Comparison of ENCODE assay signal across 21 mouse cellular contexts in genomic region chr5:142850916-142851680, GRCm38 (mm10). TPM values are rescaled to one million over a fixed set of nuclear protein-coding genes. Genes with fewer than 3 reads are reported as not detected.
A peak's percentile ranks its signal among the peaks of the same experiment; 100 is the strongest.
DNase-seq lines count a peak whose midpoint lies in the region; ATAC-seq and TF ChIP-seq lines count a peak whose summit lies in the region.
"Had no signal": no experiment of that assay in that cellular context is flagged by ENCODE, and none has a peak within 500 bp of the region (broad histone marks: within the 10 kb centered on the region; RNA-seq: fewer than 3 reads in every experiment).

No protein-coding gene starts in this region.

- peak; percentile 29 for DNase-seq in kidney, adult 9 months
- DNase-seq in MEL (ENCODE audit: low read depth, low spot score): no peak
- DNase-seq in stomach, postnatal 0 days (ENCODE audit: low spot score): peak; percentile 65
- no peak for DNase-seq in lung, postnatal 25 days (ENCODE audit: low spot score)
- DNase-seq in spleen, adult 18-20 months: no peak
- DNase-seq: adrenal gland, adult 8-10 months; adrenal gland, postnatal 36 days; cerebellum, adult 2 months; cerebellum, postnatal 10 days; embryo, embryonic 11 days; forebrain, postnatal 0 days; gastrocnemius, adult 2 months; gastrocnemius, postnatal 25 days had no signal

- no peaks in the 10 kb centered on the region for H3K27me3 ChIP-seq in kidney, embryonic 16.5 days (ENCODE audit: insufficient read depth, low read length)
- no peaks in the 10 kb centered on the region for H3K27me3 ChIP-seq in MEL (ENCODE audit: control insufficient read depth in 1 of 2, insufficient read depth in 2 of 2, low read length in 2 of 2)
- no peaks in the 10 kb centered on the region for H3K27me3 ChIP-seq in intestine, embryonic 16.5 days (replicated peaks; ENCODE audit: control insufficient read depth, insufficient read depth, low read length)
- H3K27me3 ChIP-seq in stomach, postnatal 0 days (ENCODE audit: control insufficient read depth, insufficient read depth, low read length): no peaks in the 10 kb centered on the region
- H3K27me3 ChIP-seq: embryonic facial prominence, embryonic 15.5 days; forebrain, embryonic 12.5 days; heart, embryonic 12.5 days; hindbrain, embryonic 15.5 days had no signal

- H3K79me2 ChIP-seq in MEL (ENCODE audit: control insufficient read depth, insufficient read depth, low read length, poor library complexity): no peaks in the 10 kb centered on the region

- TF ChIP-seq POLR2A in MEL (IDR thresholded peaks at IDR 0.05; ENCODE audit: control insufficient read depth in 1 of 2, insufficient read depth in 1 of 2, low read depth in 1 of 2, low read length in 2 of 2, poor library complexity in 1 of 2): no peak

- H3K4me3 ChIP-seq in kidney, embryonic 16.5 days (ENCODE audit: low read length): no peak overlapping the region
- no peak overlapping the region for H3K4me3 ChIP-seq in MEL (ENCODE audit: control insufficient read depth in 1 of 2, insufficient read depth in 1 of 2, low read depth in 2 of 2, low read length in 2 of 2)
- no peak overlapping the region for H3K4me3 ChIP-seq in intestine, embryonic 16.5 days (ENCODE audit: low read length)
- no peak overlapping the region for H3K4me3 ChIP-seq in stomach, postnatal 0 days (ENCODE audit: low read depth, low read length)
- H3K4me3 ChIP-seq: embryonic facial prominence, embryonic 15.5 days; erythroblast, embryonic 14.5 days; forebrain, embryonic 12.5 days; gastrocnemius, adult 2 months; heart, embryonic 12.5 days; hindbrain, embryonic 10.5 days; hindbrain, embryonic 15.5 days had no signal

- H3K4me2 ChIP-seq in kidney, embryonic 16.5 days (replicated peaks; ENCODE audit: low read depth, low read length): no peak overlapping the region
- H3K4me2 ChIP-seq in intestine, embryonic 16.5 days (ENCODE audit: low read depth, low read length): no peak overlapping the region
- H3K4me2 ChIP-seq in stomach, postnatal 0 days (replicated peaks; ENCODE audit: low read depth): no peak overlapping the region
- H3K4me2 ChIP-seq: embryonic facial prominence, embryonic 15.5 days; forebrain, embryonic 12.5 days; heart, embryonic 12.5 days; hindbrain, embryonic 15.5 days had no signal

- no peak for TF ChIP-seq CTCF in MEL (IDR thresholded peaks at IDR 0.05 in 2 of 3, conservative IDR thresholded peaks at IDR 0.05 in 1 of 3; ENCODE audit: control insufficient read depth in 1 of 3, insufficient read depth in 1 of 3, low read depth in 2 of 3, low read length in 3 of 3, poor library complexity in 1 of 3, severe bottlenecking in 1 of 3)
- no peak for TF ChIP-seq CTCF in stomach, postnatal 0 days (IDR thresholded peaks at IDR 0.05; ENCODE audit: low read depth)

- no peaks in the 10 kb centered on the region for H3K36me3 ChIP-seq in kidney, embryonic 16.5 days (ENCODE audit: insufficient read depth, low read length)
- peaks cover 0 to 8% of the 10 kb centered on the region in 2 experiments; a peak in 2 of 4 replicates for H3K36me3 ChIP-seq in MEL (ENCODE audit: control insufficient read depth in 1 of 2, insufficient read depth in 2 of 2, low read length in 2 of 2)
- no peaks in the 10 kb centered on the region for H3K36me3 ChIP-seq in intestine, embryonic 16.5 days (ENCODE audit: control insufficient read depth, insufficient read depth, low read length)
- no peaks in the 10 kb centered on the region for H3K36me3 ChIP-seq in stomach, postnatal 0 days (ENCODE audit: control insufficient read depth, insufficient read depth, low read length)
- H3K36me3 ChIP-seq: embryonic facial prominence, embryonic 15.5 days; forebrain, embryonic 12.5 days; heart, embryonic 12.5 days; hindbrain, embryonic 10.5 days; hindbrain, embryonic 15.5 days had no signal

- no peak overlapping the region for H3K27ac ChIP-seq in kidney, embryonic 16.5 days (ENCODE audit: low read length)
- no peak overlapping the region for H3K27ac ChIP-seq in MEL (ENCODE audit: control insufficient read depth, low read depth, low read length)
- H3K27ac ChIP-seq in intestine, embryonic 16.5 days (ENCODE audit: low read length): no peak overlapping the region
- H3K27ac ChIP-seq in stomach, postnatal 0 days (replicated peaks): no peak overlapping the region
- H3K27ac ChIP-seq: embryonic facial prominence, embryonic 15.5 days; forebrain, embryonic 12.5 days; gastrocnemius, adult 2 months; hindbrain, embryonic 10.5 days; hindbrain, embryonic 15.5 days had no signal

- ATAC-seq in kidney, embryonic 16.5 days (ENCODE audit: low FRiP score, low TSS enrichment): no peak
- peak; percentile 84 for ATAC-seq in intestine, embryonic 16.5 days
- ATAC-seq in stomach, postnatal 0 days (ENCODE audit: low FRiP score, low TSS enrichment): peak; percentile 85
- ATAC-seq: forebrain, postnatal 0 days had no signal

- 90% methylated on average over 7 of the region's 7 CpGs for WGBS in kidney, embryonic 16.5 days
- WGBS in intestine, embryonic 16.5 days: 73% methylated on average over 7 of the region's 7 CpGs
- 60% methylated on average over 7 of the region's 7 CpGs for WGBS in stomach, postnatal 0 days

- no peaks in the 10 kb centered on the region for H3K4me1 ChIP-seq in kidney, embryonic 16.5 days (ENCODE audit: insufficient read depth, low read length)
- H3K4me1 ChIP-seq in MEL (ENCODE audit: control insufficient read depth in 1 of 2, insufficient read depth in 2 of 2, low read length in 2 of 2): peaks cover 2 to 16% of the 10 kb centered on the region in 2 experiments
- no peaks in the 10 kb centered on the region for H3K4me1 ChIP-seq in intestine, embryonic 16.5 days (ENCODE audit: control insufficient read depth, insufficient read depth, low read length)
- no peaks in the 10 kb centered on the region for H3K4me1 ChIP-seq in stomach, postnatal 0 days (replicated peaks; ENCODE audit: control insufficient read depth, insufficient read depth)
- H3K4me1 ChIP-seq: forebrain, embryonic 12.5 days; hindbrain, embryonic 15.5 days had no signal

- no peak overlapping the region for H3K9ac ChIP-seq in kidney, embryonic 16.5 days (replicated peaks; ENCODE audit: low read length)
- H3K9ac ChIP-seq in MEL (ENCODE audit: control insufficient read depth, low read depth, low read length, poor library complexity, severe bottlenecking): no peak overlapping the region
- no peak overlapping the region for H3K9ac ChIP-seq in intestine, embryonic 16.5 days (ENCODE audit: low read depth, low read length)
- H3K9ac ChIP-seq in stomach, postnatal 0 days (ENCODE audit: low read length): no peak overlapping the region
- H3K9ac ChIP-seq: embryonic facial prominence, embryonic 15.5 days; forebrain, embryonic 12.5 days; forebrain, postnatal 0 days; heart, embryonic 12.5 days; hindbrain, embryonic 15.5 days had no signal

- no peak for TF ChIP-seq EP300 in MEL (IDR thresholded peaks at IDR 0.05; ENCODE audit: low read depth in 1 of 2, low read length in 2 of 2)
- TF ChIP-seq EP300 in stomach, postnatal 0 days (optimal IDR thresholded peaks at IDR 0.05): no peak

- H3K9me3 ChIP-seq in kidney, embryonic 16.5 days (ENCODE audit: low read length): no peaks in the 10 kb centered on the region
- no peaks in the 10 kb centered on the region for H3K9me3 ChIP-seq in MEL (replicated peaks; ENCODE audit: insufficient read depth, low read length)
- H3K9me3 ChIP-seq in intestine, embryonic 16.5 days (ENCODE audit: control insufficient read depth, low read length): no peaks in the 10 kb centered on the region
- no peaks in the 10 kb centered on the region for H3K9me3 ChIP-seq in stomach, postnatal 0 days (ENCODE audit: control insufficient read depth, low read length)
- H3K9me3 ChIP-seq: embryonic facial prominence, embryonic 15.5 days; forebrain, embryonic 12.5 days; hindbrain, embryonic 10.5 days; hindbrain, embryonic 15.5 days had no signal

- TF ChIP-seq RAD21 in MEL (IDR thresholded peaks at IDR 0.05; ENCODE audit: low read depth, low read length): no peak

TF ChIP-seq in MEL, 35 proteins besides CTCF, POLR2A, EP300 and RAD21:
- TF ChIP-seq MAZ (IDR thresholded peaks at IDR 0.05; ENCODE audit: low read depth, low read length) (no peak), MXI1 (IDR thresholded peaks at IDR 0.05; ENCODE audit: low read depth, low read length) (no peak), ZKSCAN1 (IDR thresholded peaks at IDR 0.05; ENCODE audit: low read depth, low read length) (peak; percentile 96), CHD2 (IDR thresholded peaks at IDR 0.05; ENCODE audit: low read length) (no peak), CHD1 (IDR thresholded peaks at IDR 0.05; ENCODE audit: low read depth, low read length) (no peak), GABPA (IDR thresholded peaks at IDR 0.05; ENCODE audit: low read depth, low read length) (no peak), USF2 (IDR thresholded peaks at IDR 0.05; ENCODE audit: borderline replicate concordance in 1 of 2, insufficient read depth in 1 of 2, low read depth in 1 of 2, low read length in 2 of 2) (no peak)

RNA-seq across cellular contexts. Expression of gene Tnrc18, which starts 33.6 kb away (rescaled TPM):
- 18.2 and 20.6 TPM in 2 replicates for polyA plus RNA-seq in kidney, embryonic 16.5 days (2015; fragmentation: Nextera tagmentation; extraction: Ambion mirVana)
- total RNA-seq in MEL (2012; rRNA removed): 0.23 and 0.31 TPM in 2 replicates
- 1 to 10 TPM in 1 of 2 experiments, not detected in 1; 3.4 TPM for polyA plus RNA-seq in MEL (2012; ENCODE audit: insufficient read depth in 1 of 2, insufficient read length in 2 of 2, low read depth in 1 of 2, low replicate concordance in 2 of 2, missing spikeins in 1 of 2)
- polyA plus RNA-seq in intestine, embryonic 16.5 days (2015; fragmentation: Nextera tagmentation; extraction: Ambion mirVana): 10.5 and 13.2 TPM in 2 replicates
- polyA plus RNA-seq in stomach, postnatal 0 days (2015; fragmentation: Nextera tagmentation; extraction: Ambion mirVana): 12.0 and 12.5 TPM in 2 replicates

RNA-seq across cellular contexts. Expression of gene Fbxl18, which starts 44.1 kb away (rescaled TPM):
- 14.0 and 17.2 TPM in 2 replicates for polyA plus RNA-seq in kidney, embryonic 16.5 days (2015; fragmentation: Nextera tagmentation; extraction: Ambion mirVana)
- total RNA-seq in MEL (2012; rRNA removed): 3.9 and 4.6 TPM in 2 replicates
- 1 to 10 TPM in 1 of 2 experiments, not detected in 1; 7.4 TPM for polyA plus RNA-seq in MEL (2012; ENCODE audit: insufficient read depth in 1 of 2, insufficient read length in 2 of 2, low read depth in 1 of 2, low replicate concordance in 2 of 2, missing spikeins in 1 of 2)
- polyA plus RNA-seq in intestine, embryonic 16.5 days (2015; fragmentation: Nextera tagmentation; extraction: Ambion mirVana): 7.7 and 10.3 TPM in 2 replicates
- 5.0 and 5.3 TPM in 2 replicates for polyA plus RNA-seq in stomach, postnatal 0 days (2015; fragmentation: Nextera tagmentation; extraction: Ambion mirVana)

RNA-seq across cellular contexts. Expression of gene Actb, which starts 55.5 kb away (rescaled TPM):
- 12,646 and 13,929 TPM in 2 replicates for polyA plus RNA-seq in kidney, embryonic 16.5 days (2015; fragmentation: Nextera tagmentation; extraction: Ambion mirVana)
- 3,019 and 3,042 TPM in 2 replicates for total RNA-seq in MEL (2012; rRNA removed)
- polyA plus RNA-seq in MEL (2012; ENCODE audit: insufficient read depth in 1 of 2, insufficient read length in 2 of 2, low read depth in 1 of 2, low replicate concordance in 2 of 2, missing spikeins in 1 of 2): 1,000 to 10,000 TPM; 1,403 to 4,417 TPM
- polyA plus RNA-seq in intestine, embryonic 16.5 days (2015; fragmentation: Nextera tagmentation; extraction: Ambion mirVana): 14,111 and 16,287 TPM in 2 replicates
- polyA plus RNA-seq in stomach, postnatal 0 days (2015; fragmentation: Nextera tagmentation; extraction: Ambion mirVana): 14,823 and 16,187 TPM in 2 replicates

Comparison
In these comparisons a context has a peak if more than half of its experiments do, and no peak if none do; other contexts are left out.
1. DNase-seq: peak in kidney, adult 9 months (single experiment) and stomach, postnatal 0 days (single experiment); none in MEL (single experiment), lung, postnatal 25 days (single experiment) and spleen, adult 18-20 months (0 of 2).